Mouse (Mus musculus): Measurements from ENCODE around the gene Lasp1. TPM values are rescaled to one million over a fixed set of nuclear protein-coding genes. Genes with fewer than 3 reads are reported as not detected.

Gene Lasp1
- polyA plus RNA-seq, 1 experiment from 2014 or later = 30.0 TPM

- ATAC-seq (replicated peaks; ENCODE audit: insufficient number of reproducible peaks, low FRiP score, low TSS enrichment) = no peak
- no peak within 1 kb of the TSS for H3K4me2 ChIP-seq
- no peak within 1 kb of the TSS for H3K9ac ChIP-seq (ENCODE audit: low read depth, low read length)
- H3K9me3 ChIP-seq (replicated peaks; ENCODE audit: control insufficient read depth, low read length) = no peaks in the 10 kb centered on the region
- peaks cover 6% of the 10 kb centered on the region for H3K4me1 ChIP-seq (ENCODE audit: control insufficient read depth, insufficient read depth, low read length)
- 50% methylated on average over 17 of the region's 17 CpGs for WGBS (ENCODE audit: insufficient replicate concordance)
- no peak within 1 kb of the TSS for H3K27ac ChIP-seq (ENCODE audit: low read depth, low read length)
- no peaks in the 10 kb centered on the region for H3K27me3 ChIP-seq (ENCODE audit: control insufficient read depth, insufficient read depth, low read length)
- H3K4me3 ChIP-seq (ENCODE audit: low read depth, low read length) = no peak within 1 kb of the TSS
- peaks cover 33% of the 10 kb centered on the region for H3K36me3 ChIP-seq (ENCODE audit: control insufficient read depth, insufficient read depth, low read length)
Measured at GRCm38 (mm10) chr11:97775808-97776496, 22.8 kb upstream of the Lasp1 start, which contains the start of gene 1700001P01Rik. Gene 1700001P01Rik, minus strand, starts transcription at chr11:97775918.

- peaks cover 7% of the 10 kb centered on the region for H3K4me1 ChIP-seq (ENCODE audit: control insufficient read depth, insufficient read depth, low read length)
- no peaks in the 10 kb centered on the region for H3K27me3 ChIP-seq (ENCODE audit: control insufficient read depth, insufficient read depth, low read length)
- WGBS (ENCODE audit: insufficient replicate concordance) = 54% methylated on average over 5 of the region's 5 CpGs
- ATAC-seq (replicated peaks; ENCODE audit: insufficient number of reproducible peaks, low FRiP score, low TSS enrichment) = no peak
- no peak overlapping the region for H3K9ac ChIP-seq (ENCODE audit: low read depth, low read length)
- H3K36me3 ChIP-seq (ENCODE audit: control insufficient read depth, insufficient read depth, low read length) = peaks cover 33% of the 10 kb centered on the region
- H3K4me3 ChIP-seq (ENCODE audit: low read depth, low read length) = no peak overlapping the region
- no peak overlapping the region for H3K4me2 ChIP-seq
- no peaks in the 10 kb centered on the region for H3K9me3 ChIP-seq (replicated peaks; ENCODE audit: control insufficient read depth, low read length)
- H3K27ac ChIP-seq (ENCODE audit: low read depth, low read length) = no peak overlapping the region
Measured at GRCm38 (mm10) chr11:97776497-97777128, 22.2 kb upstream of the Lasp1 start.

- H3K4me1 ChIP-seq (ENCODE audit: control insufficient read depth, insufficient read depth, low read length) = peaks cover 7% of the 10 kb centered on the region
- no peak for ATAC-seq (replicated peaks; ENCODE audit: insufficient number of reproducible peaks, low FRiP score, low TSS enrichment)
- no peaks in the 10 kb centered on the region for H3K27me3 ChIP-seq (ENCODE audit: control insufficient read depth, insufficient read depth, low read length)
- H3K9ac ChIP-seq (ENCODE audit: low read depth, low read length) = no peak overlapping the region
- WGBS (ENCODE audit: insufficient replicate concordance) = 50% methylated on average over 2 of the region's 2 CpGs
- H3K4me3 ChIP-seq (ENCODE audit: low read depth, low read length) = no peak overlapping the region
- H3K36me3 ChIP-seq (ENCODE audit: control insufficient read depth, insufficient read depth, low read length) = peaks cover 33% of the 10 kb centered on the region
- no peak overlapping the region for H3K27ac ChIP-seq (ENCODE audit: low read depth, low read length)
- H3K4me2 ChIP-seq = no peak overlapping the region
- no peaks in the 10 kb centered on the region for H3K9me3 ChIP-seq (replicated peaks; ENCODE audit: control insufficient read depth, low read length)
Measured at GRCm38 (mm10) chr11:97777129-97777529, 21.7 kb upstream of the Lasp1 start.

GRCm38 (mm10) chr11:97778918-97779317 lies 19.9 kb upstream of the Lasp1 start:
- whole genome bisulfite sequencing (ENCODE audit: insufficient replicate concordance) = 98% methylated on average over 1 of the region's 1 CpGs
- Histone ChIP-seq H3K27me3 (ENCODE audit: control insufficient read depth, insufficient read depth, low read length) (no peaks in the 10 kb centered on the region), H3K9ac (ENCODE audit: low read depth, low read length) (no peak overlapping the region), H3K4me1 (ENCODE audit: control insufficient read depth, insufficient read depth, low read length) (peaks cover 7% of the 10 kb centered on the region), H3K4me2 (no peak overlapping the region), H3K36me3 (ENCODE audit: control insufficient read depth, insufficient read depth, low read length) (peaks cover 33% of the 10 kb centered on the region), H3K9me3 (replicated peaks; ENCODE audit: control insufficient read depth, low read length) (no peaks in the 10 kb centered on the region), H3K4me3 (ENCODE audit: low read depth, low read length) (no peak overlapping the region), H3K27ac (ENCODE audit: low read depth, low read length) (no peak overlapping the region)
- no peak for ATAC-seq (replicated peaks; ENCODE audit: insufficient number of reproducible peaks, low FRiP score, low TSS enrichment)

GRCm38 (mm10) chr11:97779968-97780701 lies 18.7 kb upstream of the Lasp1 start:
- ATAC-seq (replicated peaks; ENCODE audit: insufficient number of reproducible peaks, low FRiP score, low TSS enrichment) = no peak
- H3K36me3 ChIP-seq (ENCODE audit: control insufficient read depth, insufficient read depth, low read length) = peaks cover 33% of the 10 kb centered on the region
- peak overlapping the region; percentile 100; the same call in 1 of the 2 replicates for H3K9ac ChIP-seq (ENCODE audit: low read depth, low read length)
- peaks cover 7% of the 10 kb centered on the region for H3K4me1 ChIP-seq (ENCODE audit: control insufficient read depth, insufficient read depth, low read length)
- 63% methylated on average over 2 of the region's 2 CpGs for WGBS (ENCODE audit: insufficient replicate concordance)
- no peak overlapping the region for H3K27ac ChIP-seq (ENCODE audit: low read depth, low read length)
- peak overlapping the region; percentile 79 for H3K4me2 ChIP-seq
- H3K27me3 ChIP-seq (ENCODE audit: control insufficient read depth, insufficient read depth, low read length) = no peaks in the 10 kb centered on the region
- H3K9me3 ChIP-seq (replicated peaks; ENCODE audit: control insufficient read depth, low read length) = no peaks in the 10 kb centered on the region
- H3K4me3 ChIP-seq (ENCODE audit: low read depth, low read length) = peak overlapping the region; percentile 94

GRCm38 (mm10) chr11:97781478-97781831 lies 17.3 kb upstream of the Lasp1 start:
- ATAC-seq (replicated peaks; ENCODE audit: insufficient number of reproducible peaks, low FRiP score, low TSS enrichment) = no peak

GRCm38 (mm10) chr11:97781832-97782563 lies 16.8 kb upstream of the Lasp1 start, which contains the start of gene Rpl23:
Gene Rpl23, minus strand, starts transcription at chr11:97782437.
- peak within 1 kb of the TSS; percentile 79 for H3K4me2 ChIP-seq
- H3K4me1 ChIP-seq (ENCODE audit: control insufficient read depth, insufficient read depth, low read length) = peaks cover 7% of the 10 kb centered on the region
- peaks cover 33% of the 10 kb centered on the region for H3K36me3 ChIP-seq (ENCODE audit: control insufficient read depth, insufficient read depth, low read length)
- H3K27me3 ChIP-seq (ENCODE audit: control insufficient read depth, insufficient read depth, low read length) = no peaks in the 10 kb centered on the region
- WGBS (ENCODE audit: insufficient replicate concordance) = under 1% methylated on average over 67 of the region's 67 CpGs
- peak within 1 kb of the TSS; percentile 94 for H3K4me3 ChIP-seq (ENCODE audit: low read depth, low read length)
- H3K9ac ChIP-seq (ENCODE audit: low read depth, low read length) = peak within 1 kb of the TSS; percentile 100
- ATAC-seq (replicated peaks; ENCODE audit: insufficient number of reproducible peaks, low FRiP score, low TSS enrichment) = peak; percentile 87
- H3K9me3 ChIP-seq (replicated peaks; ENCODE audit: control insufficient read depth, low read length) = no peaks in the 10 kb centered on the region
- peak within 1 kb of the TSS; percentile 91 for H3K27ac ChIP-seq (ENCODE audit: low read depth, low read length)

More at GRCm38 (mm10) chr11:97781478-97781831, 17.3 kb upstream of the Lasp1 start:
- under 1% methylated on average over 11 of the region's 11 CpGs for WGBS (ENCODE audit: insufficient replicate concordance)
- Histone ChIP-seq H3K9ac (ENCODE audit: low read depth, low read length) (peak overlapping the region; percentile 100), H3K9me3 (replicated peaks; ENCODE audit: control insufficient read depth, low read length) (no peaks in the 10 kb centered on the region), H3K4me1 (ENCODE audit: control insufficient read depth, insufficient read depth, low read length) (peaks cover 7% of the 10 kb centered on the region), H3K4me3 (ENCODE audit: low read depth, low read length) (peak overlapping the region; percentile 94), H3K27ac (ENCODE audit: low read depth, low read length) (peak overlapping the region; percentile 91), H3K36me3 (ENCODE audit: control insufficient read depth, insufficient read depth, low read length) (peaks cover 33% of the 10 kb centered on the region), H3K27me3 (ENCODE audit: control insufficient read depth, insufficient read depth, low read length) (no peaks in the 10 kb centered on the region), H3K4me2 (peak overlapping the region; percentile 79)

- WGBS (ENCODE audit: insufficient replicate concordance) = under 1% methylated on average over 10 of the region's 10 CpGs
- H3K4me1 ChIP-seq (ENCODE audit: control insufficient read depth, insufficient read depth, low read length) = peaks cover 7% of the 10 kb centered on the region
- no peak for ATAC-seq (replicated peaks; ENCODE audit: insufficient number of reproducible peaks, low FRiP score, low TSS enrichment)
- H3K4me3 ChIP-seq (ENCODE audit: low read depth, low read length) = peak overlapping the region; percentile 94
- no peaks in the 10 kb centered on the region for H3K27me3 ChIP-seq (ENCODE audit: control insufficient read depth, insufficient read depth, low read length)
- peak overlapping the region; percentile 91; the same call in 1 of the 2 replicates for H3K27ac ChIP-seq (ENCODE audit: low read depth, low read length)
- peak overlapping the region; percentile 79 for H3K4me2 ChIP-seq
- H3K9ac ChIP-seq (ENCODE audit: low read depth, low read length) = peak overlapping the region; percentile 100
- H3K36me3 ChIP-seq (ENCODE audit: control insufficient read depth, insufficient read depth, low read length) = peaks cover 28% of the 10 kb centered on the region
- H3K9me3 ChIP-seq (replicated peaks; ENCODE audit: control insufficient read depth, low read length) = no peaks in the 10 kb centered on the region
Measured at GRCm38 (mm10) chr11:97782564-97782895, 16.3 kb upstream of the Lasp1 start.

All from heart, embryonic 11.5 days (tissue).